Mouse (Mus musculus): Measurements from ENCODE around the gene Leo1. TPM values are rescaled to one million over a fixed set of nuclear protein-coding genes. Genes with fewer than 3 reads are reported as not detected.
"Not testable (repeated sequence)": the region's sequence is repeated elsewhere in the genome, so short reads cannot be mapped to it uniquely, and the experiment has no call there.

Gene Leo1
- polyA plus RNA-seq, 1 experiment = 22.5 TPM

- no peaks in the 10 kb centered on the region for H3K4me1 ChIP-seq (ENCODE audit: control insufficient read depth, insufficient read depth, low read length)
- H3K4me3 ChIP-seq (replicated peaks; ENCODE audit: control insufficient read depth, low read depth, low read length) = no peak overlapping the region
- H3K27ac ChIP-seq (ENCODE audit: control insufficient read depth, insufficient read depth, low read depth, low read length, poor library complexity) = no peak overlapping the region
- peak; percentile 8; the same call in 1 of the 2 replicates for TF ChIP-seq CTCF (IDR thresholded peaks at IDR 0.05; ENCODE audit: control insufficient read depth, insufficient read depth, low read length)
- no peak for TF ChIP-seq POLR2A (IDR thresholded peaks at IDR 0.05; ENCODE audit: borderline replicate concordance, control insufficient read depth, low read depth, low read length)
- 74% methylated on average over 14 of the region's 14 CpGs for WGBS
Measured at GRCm38 (mm10) chr9:75468297-75468696, 27.0 kb downstream of the Leo1 start.

GRCm38 (mm10) chr9:75477212-75477611 lies 35.9 kb downstream of the Leo1 start:
- no peak overlapping the region for H3K4me3 ChIP-seq (replicated peaks; ENCODE audit: control insufficient read depth, low read depth, low read length)
- WGBS = 11% methylated on average over 3 of the region's 3 CpGs
- no peaks in the 10 kb centered on the region for H3K4me1 ChIP-seq (ENCODE audit: control insufficient read depth, insufficient read depth, low read length)
- TF ChIP-seq POLR2A (IDR thresholded peaks at IDR 0.05; ENCODE audit: borderline replicate concordance, control insufficient read depth, low read depth, low read length) (no peak), CTCF (IDR thresholded peaks at IDR 0.05; ENCODE audit: control insufficient read depth, insufficient read depth, low read length) (no peak)
- H3K27ac ChIP-seq (ENCODE audit: control insufficient read depth, insufficient read depth, low read depth, low read length, poor library complexity) = no peak overlapping the region

GRCm38 (mm10) chr9:75479106-75479725 lies 37.9 kb downstream of the Leo1 start:
- Histone ChIP-seq H3K4me1 (ENCODE audit: control insufficient read depth, insufficient read depth, low read length) (no peaks in the 10 kb centered on the region; the same call in 1 of the 2 replicates), H3K4me3 (replicated peaks; ENCODE audit: control insufficient read depth, low read depth, low read length) (no peak overlapping the region), H3K27ac (ENCODE audit: control insufficient read depth, insufficient read depth, low read depth, low read length, poor library complexity) (no peak overlapping the region)
- WGBS = 48% methylated on average over 8 of the region's 8 CpGs
- TF ChIP-seq POLR2A (IDR thresholded peaks at IDR 0.05; ENCODE audit: borderline replicate concordance, control insufficient read depth, low read depth, low read length) (no peak), CTCF (IDR thresholded peaks at IDR 0.05; ENCODE audit: control insufficient read depth, insufficient read depth, low read length) (no peak)

DNA sequence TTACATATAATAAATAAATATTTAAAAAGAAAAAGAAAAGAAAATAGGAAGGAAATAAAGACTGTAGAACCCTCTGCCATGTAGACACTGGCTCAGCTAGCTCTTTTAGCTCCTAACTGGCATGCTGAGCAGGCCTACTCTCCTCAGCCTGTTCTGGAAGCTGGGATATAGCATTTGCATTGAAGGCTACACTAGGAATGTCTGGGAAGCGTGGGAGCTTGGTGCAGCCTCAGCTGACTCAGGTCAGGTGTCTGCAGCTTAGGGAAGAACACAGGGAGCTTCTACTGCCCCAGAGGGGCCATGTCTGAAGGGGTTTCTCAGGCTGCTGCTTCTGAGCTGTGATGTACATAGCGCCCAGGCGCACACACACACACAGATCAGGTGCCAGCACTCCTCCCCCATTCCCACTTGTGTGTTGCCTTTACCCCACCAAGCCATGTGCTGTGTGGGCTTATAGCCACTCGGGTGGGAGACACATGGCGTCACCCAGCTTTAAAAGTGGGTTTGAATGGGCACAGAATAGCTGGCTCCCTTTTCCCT lies 39.3 kb downstream of the Leo1 start:
- Histone ChIP-seq H3K4me3 (replicated peaks; ENCODE audit: control insufficient read depth, low read depth, low read length) (no peak overlapping the region), H3K27ac (ENCODE audit: control insufficient read depth, insufficient read depth, low read depth, low read length, poor library complexity) (no peak overlapping the region), H3K4me1 (ENCODE audit: control insufficient read depth, insufficient read depth, low read length) (no peaks in the 10 kb centered on the region; the same call in 1 of the 2 replicates)
- TF ChIP-seq POLR2A (IDR thresholded peaks at IDR 0.05; ENCODE audit: borderline replicate concordance, control insufficient read depth, low read depth, low read length) (no peak), CTCF (IDR thresholded peaks at IDR 0.05; ENCODE audit: control insufficient read depth, insufficient read depth, low read length) (no peak)
- 87% methylated on average over 5 of the region's 5 CpGs for whole genome bisulfite sequencing

DNA sequence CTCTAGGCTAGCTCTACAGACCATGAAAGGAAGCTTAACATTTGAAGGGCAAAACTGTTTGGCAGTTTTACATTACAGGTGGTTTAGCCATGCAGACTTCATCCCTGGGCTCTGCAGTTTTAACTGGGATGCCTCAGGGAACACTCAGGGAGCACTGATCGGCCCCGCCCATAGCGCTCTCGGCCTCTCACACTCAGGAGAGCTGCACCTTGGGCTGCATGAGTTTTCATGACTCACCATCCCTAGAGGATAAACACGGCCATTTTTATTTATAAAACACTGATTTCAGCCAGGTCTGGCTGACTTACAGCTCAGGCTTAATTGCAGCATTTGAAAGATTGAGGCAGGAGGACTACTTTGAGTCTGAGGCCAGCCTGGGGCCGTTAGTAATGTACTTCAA lies 43.9 kb downstream of the Leo1 start:
- no peak for TF ChIP-seq CTCF (IDR thresholded peaks at IDR 0.05; ENCODE audit: control insufficient read depth, insufficient read depth, low read length)
- TF ChIP-seq POLR2A (IDR thresholded peaks at IDR 0.05; ENCODE audit: borderline replicate concordance, control insufficient read depth, low read depth, low read length) = no peak
- Histone ChIP-seq H3K4me1 (ENCODE audit: control insufficient read depth, insufficient read depth, low read length) (no peaks in the 10 kb centered on the region; the same call in 1 of the 2 replicates), H3K4me3 (replicated peaks; ENCODE audit: control insufficient read depth, low read depth, low read length) (no peak overlapping the region), H3K27ac (ENCODE audit: control insufficient read depth, insufficient read depth, low read depth, low read length, poor library complexity) (no peak overlapping the region)
- WGBS = 85% methylated on average over 6 of the region's 6 CpGs

DNA sequence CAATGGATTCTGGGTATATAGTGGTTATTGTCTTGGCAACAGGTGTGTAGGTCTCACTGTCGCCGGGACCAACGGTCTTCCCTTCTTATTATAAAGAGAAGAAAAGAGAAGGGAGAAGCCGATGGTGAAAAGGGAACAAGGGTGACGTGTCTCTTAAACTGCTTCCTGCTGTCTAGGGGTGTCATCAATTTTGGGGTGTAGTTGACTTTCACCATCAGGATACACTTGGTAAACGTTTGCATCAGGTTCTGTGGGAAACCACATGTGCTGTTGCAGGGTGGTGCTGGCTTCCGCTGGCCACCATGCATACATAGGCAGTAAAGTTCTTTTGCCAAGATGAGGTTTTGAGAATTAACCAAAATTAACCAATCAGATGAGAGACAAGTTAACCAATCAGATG lies 46.9 kb downstream of the Leo1 start:
- not testable (repeated sequence) for H3K4me1 ChIP-seq (ENCODE audit: control insufficient read depth, insufficient read depth, low read length)
- WGBS = 50% methylated on average over 7 of the region's 7 CpGs

GRCm38 (mm10) chr9:75494407-75495005 lies 53.2 kb downstream of the Leo1 start:
- TF ChIP-seq CTCF (IDR thresholded peaks at IDR 0.05; ENCODE audit: control insufficient read depth, insufficient read depth, low read length) (no peak), POLR2A (IDR thresholded peaks at IDR 0.05; ENCODE audit: borderline replicate concordance, control insufficient read depth, low read depth, low read length) (no peak)
- Histone ChIP-seq H3K4me1 (ENCODE audit: control insufficient read depth, insufficient read depth, low read length) (no peaks in the 10 kb centered on the region), H3K4me3 (replicated peaks; ENCODE audit: control insufficient read depth, low read depth, low read length) (no peak overlapping the region), H3K27ac (ENCODE audit: control insufficient read depth, insufficient read depth, low read depth, low read length, poor library complexity) (no peak overlapping the region)
- WGBS = 87% methylated on average over 9 of the region's 9 CpGs

More for the DNA sequence above, 46.9 kb downstream of the Leo1 start:
- not testable (repeated sequence) for H3K4me3 ChIP-seq (replicated peaks; ENCODE audit: control insufficient read depth, low read depth, low read length); H3K27ac ChIP-seq (ENCODE audit: control insufficient read depth, insufficient read depth, low read depth, low read length, poor library complexity)

DNA sequence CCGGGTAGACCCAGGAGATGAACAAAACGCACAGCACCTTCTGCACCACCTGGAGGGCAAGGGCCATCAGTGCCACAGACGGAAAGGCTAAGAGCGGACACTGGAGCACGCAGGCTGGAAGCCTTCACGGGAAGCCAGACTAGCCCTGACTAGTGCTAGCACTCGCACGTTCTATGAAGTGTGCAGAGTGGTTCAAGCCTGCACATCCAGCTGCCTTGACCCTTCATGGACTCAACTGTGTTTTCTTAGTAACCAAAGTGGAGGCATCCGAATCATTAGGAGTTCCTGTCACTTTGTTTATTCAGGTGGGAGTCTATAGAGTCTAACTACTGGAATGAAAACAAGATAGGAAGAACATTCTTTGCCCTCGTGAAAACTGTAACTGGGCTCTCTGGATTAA lies 54.6 kb downstream of the Leo1 start:
- TF ChIP-seq POLR2A (IDR thresholded peaks at IDR 0.05; ENCODE audit: borderline replicate concordance, control insufficient read depth, low read depth, low read length) (no peak), CTCF (IDR thresholded peaks at IDR 0.05; ENCODE audit: control insufficient read depth, insufficient read depth, low read length) (no peak)
- Histone ChIP-seq H3K4me3 (replicated peaks; ENCODE audit: control insufficient read depth, low read depth, low read length) (no peak overlapping the region), H3K4me1 (ENCODE audit: control insufficient read depth, insufficient read depth, low read length) (no peaks in the 10 kb centered on the region), H3K27ac (ENCODE audit: control insufficient read depth, insufficient read depth, low read depth, low read length, poor library complexity) (no peak overlapping the region)
- WGBS = 87% methylated on average over 10 of the region's 10 CpGs

All from bone marrow, adult 2 months (tissue).